Mouse (Mus musculus) limb, embryonic 10.5 days (tissue): Measurements from ENCODE around the gene Hs3st4. TPM values are rescaled to one million over a fixed set of nuclear protein-coding genes. Genes with fewer than 3 reads are reported as not detected.

Experiments
- DNase-seq: peaks from one replicate; pipeline ENCODE4 v3.0.0-alpha.2; 2017; ENCODE audit warnings: low spot score
- H3K27ac ChIP-seq: fragments of 300-500 bp; sonication (generic); 2 replicates; pipeline ENCODE4 v1.5.1; 2016; ENCODE audit warnings: mild to moderate bottlenecking
- H3K27me3 ChIP-seq: fragments of 300-500 bp; sonication (generic); 2 replicates; pipeline ENCODE4 v1.6.1; 2016; ENCODE audit warnings: low read depth, mild to moderate bottlenecking; ENCODE audit not compliant: poor library complexity, severe bottlenecking
- H3K36me3 ChIP-seq: fragments of 300-500 bp; sonication (generic); 2 replicates; pipeline ENCODE4 v1.6.1; 2016; ENCODE audit warnings: mild to moderate bottlenecking, moderate library complexity
- H3K4me1 ChIP-seq: fragments of 300-500 bp; sonication (generic); 2 replicates; pipeline ENCODE4 v1.6.1; 2016
- H3K4me3 ChIP-seq: fragments of 300-500 bp; sonication (generic); 2 replicates; pipeline ENCODE4 v1.5.1; 2016; ENCODE audit warnings: mild to moderate bottlenecking, moderate library complexity
- H3K9me3 ChIP-seq: fragments of 300-500 bp; sonication (generic); replicated peaks from 2 replicates; pipeline ENCODE4 v1.6.1; 2016; ENCODE audit warnings: mild to moderate bottlenecking
- WGBS: fragments of 180-500 bp; shearing (Covaris S2); methylation state at CpG from one replicate; pipeline ENCODE4 v1.1.7; 2016; 5-methylcytosine and 5-hydroxymethylcytosine counted together
- polyA plus RNA-seq: library from polyadenylated mRNA; unstranded; fragments of >200 nt; fragmentation: Nextera tagmentation; extraction: Ambion mirVana; gene quantifications from 2 replicates; pipeline ENCODE4 v1.2.1, GENCODE M21; 2016

Hs3st4 gene
- polyA plus RNA-seq, 1 experiment from 2014 or later: not detected

DNA sequence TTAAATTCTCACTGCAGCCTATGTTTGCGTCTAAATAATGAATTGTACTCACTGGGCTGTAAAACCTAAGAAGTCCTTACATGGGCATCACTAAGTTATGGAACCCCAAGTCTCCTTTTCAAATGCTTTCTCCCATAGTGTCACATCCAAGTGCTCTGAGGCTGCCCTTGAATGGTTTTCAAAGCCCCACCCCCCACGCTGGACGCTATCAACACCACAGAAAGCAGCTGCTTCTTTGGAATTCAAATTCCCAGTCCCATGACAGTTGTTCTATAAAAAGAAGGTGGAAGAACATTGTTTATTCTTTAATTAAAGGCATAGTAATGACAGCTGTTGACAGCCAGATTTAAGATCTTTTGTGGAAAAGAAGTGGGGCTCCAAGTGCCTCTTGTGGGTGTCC lies 275.8 kb downstream of the Hs3st4 start:
- Histone ChIP-seq H3K27me3 (no peaks in the 10 kb centered on the region), H3K4me3 (no peak overlapping the region), H3K36me3 (no peaks in the 10 kb centered on the region), H3K27ac (no peak overlapping the region), H3K4me1 (no peaks in the 10 kb centered on the region), H3K9me3 (no peaks in the 10 kb centered on the region)
- 73% methylated on average over 3 of the region's 3 CpGs for WGBS
- DNase-seq: no peak

DNA sequence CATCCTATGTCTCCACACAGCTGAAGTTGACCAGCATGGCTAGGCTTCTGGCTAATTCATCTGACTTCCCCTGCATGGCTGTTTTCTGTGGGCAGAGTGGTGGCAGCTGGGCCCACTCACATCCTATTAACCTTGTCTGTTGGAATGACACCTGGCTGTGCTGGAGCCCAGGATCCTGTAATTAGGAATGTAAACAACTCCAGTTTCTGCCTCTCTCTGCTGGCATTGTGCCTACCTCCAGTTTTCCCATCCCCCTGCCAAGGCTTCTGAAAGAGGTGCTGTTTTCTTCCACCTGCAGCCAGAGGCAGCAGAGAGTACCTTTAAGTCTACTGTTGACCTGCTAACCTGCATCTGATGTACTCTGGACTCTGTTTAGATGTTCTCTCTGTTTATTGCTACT lies 288.1 kb downstream of the Hs3st4 start:
- no peaks in the 10 kb centered on the region for H3K36me3 ChIP-seq
- H3K9me3 ChIP-seq: no peaks in the 10 kb centered on the region
- no peak overlapping the region for H3K4me3 ChIP-seq
- H3K27me3 ChIP-seq: no peaks in the 10 kb centered on the region
- H3K4me1 ChIP-seq: peaks cover 16% of the 10 kb centered on the region
- no peak for DNase-seq
- no peak overlapping the region for H3K27ac ChIP-seq

DNA sequence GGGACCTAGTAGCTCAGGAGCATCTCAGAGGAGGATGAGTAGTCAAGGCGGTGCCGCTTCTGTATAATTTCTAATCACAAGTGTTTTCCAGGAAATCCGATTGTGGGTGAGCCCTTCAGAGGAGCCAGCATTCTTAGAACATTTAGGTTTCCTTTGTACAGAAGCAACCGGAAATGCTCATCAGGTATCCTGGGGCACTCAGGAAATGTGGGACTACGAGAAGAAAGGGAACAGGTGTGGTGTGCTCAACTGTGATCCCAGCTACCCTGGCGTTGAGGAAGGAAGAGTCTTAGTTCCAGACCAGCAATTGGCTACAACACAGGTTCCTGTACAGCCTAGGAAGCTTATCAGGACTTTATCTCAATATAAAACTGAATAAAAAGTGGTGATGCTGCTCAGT lies 307.2 kb downstream of the Hs3st4 start:
- H3K27me3 ChIP-seq: no peaks in the 10 kb centered on the region
- no peaks in the 10 kb centered on the region for H3K36me3 ChIP-seq
- 91% methylated on average over 6 of the region's 6 CpGs for WGBS
- H3K4me3 ChIP-seq: no peak overlapping the region
- no peaks in the 10 kb centered on the region for H3K4me1 ChIP-seq
- H3K27ac ChIP-seq: no peak overlapping the region
- no peak for DNase-seq
- no peaks in the 10 kb centered on the region for H3K9me3 ChIP-seq

- H3K27ac ChIP-seq: no peak overlapping the region
- no peaks in the 10 kb centered on the region for H3K36me3 ChIP-seq
- DNase-seq: no peak
- no peaks in the 10 kb centered on the region for H3K27me3 ChIP-seq
- WGBS: 91% methylated on average over 4 of the region's 4 CpGs
- H3K9me3 ChIP-seq: no peaks in the 10 kb centered on the region
- no peak overlapping the region for H3K4me3 ChIP-seq
- H3K4me1 ChIP-seq: peaks cover 8% of the 10 kb centered on the region; the same call in 1 of the 2 replicates
Measured at GRCm38 (mm10) chr7:124319451-124319850, 336.8 kb downstream of the Hs3st4 start.

DNA sequence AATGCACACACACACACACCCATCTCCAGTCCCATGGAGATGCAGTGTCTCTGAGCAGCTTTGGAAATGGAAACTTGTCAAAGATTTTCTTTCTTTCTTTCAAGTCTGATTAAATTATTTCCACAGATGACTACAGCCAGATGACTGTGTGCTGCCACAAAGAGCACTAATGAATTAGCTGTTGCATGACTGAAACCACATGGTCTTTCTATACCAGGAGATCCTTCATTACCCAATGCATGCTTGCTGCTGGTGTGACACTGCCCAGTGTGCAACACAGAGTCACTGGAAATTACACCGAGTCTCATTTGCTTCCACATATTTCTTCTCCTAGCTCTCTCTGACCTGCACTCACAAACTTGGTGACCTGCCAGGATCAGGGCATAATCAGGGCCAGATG lies 353.0 kb downstream of the Hs3st4 start:
- peak overlapping the region; percentile 3; the same call in 1 of the 2 replicates for H3K27ac ChIP-seq
- no peaks in the 10 kb centered on the region for H3K36me3 ChIP-seq
- peak; percentile 48 for DNase-seq
- WGBS: 18% methylated on average over 1 of the region's 1 CpGs
- H3K9me3 ChIP-seq: no peaks in the 10 kb centered on the region
- no peak overlapping the region for H3K4me3 ChIP-seq
- no peaks in the 10 kb centered on the region for H3K27me3 ChIP-seq
- H3K4me1 ChIP-seq: peaks cover 31% of the 10 kb centered on the region

DNA sequence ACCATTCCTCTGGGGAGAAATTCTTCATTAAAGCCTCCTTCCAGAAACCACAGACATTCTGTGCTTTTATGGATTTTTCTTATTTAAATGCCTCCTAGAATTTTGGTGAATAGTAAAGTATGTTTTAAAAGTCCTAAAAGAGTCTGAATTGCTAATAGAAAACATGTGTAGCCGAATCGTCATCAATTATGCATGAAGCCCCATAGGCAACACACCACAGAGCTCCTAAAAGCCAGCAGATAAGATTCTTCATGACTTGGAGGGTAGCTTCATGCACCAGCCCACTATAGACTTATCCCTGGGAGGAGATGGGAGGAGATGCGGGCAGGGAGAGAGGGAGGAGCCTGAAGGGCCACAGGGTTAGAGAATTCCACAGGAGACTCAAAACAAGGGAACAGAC lies 358.8 kb downstream of the Hs3st4 start:
- 67% methylated on average over 3 of the region's 3 CpGs for WGBS
- DNase-seq: no peak
- H3K9me3 ChIP-seq: no peaks in the 10 kb centered on the region

GRCm38 (mm10) chr7:124347218-124348017 lies 364.7 kb downstream of the Hs3st4 start:
- DNase-seq: no peak
- no peaks in the 10 kb centered on the region for H3K36me3 ChIP-seq
- H3K27ac ChIP-seq: no peak overlapping the region
- 62% methylated on average over 13 of the region's 13 CpGs for WGBS
- H3K4me1 ChIP-seq: peaks cover 7% of the 10 kb centered on the region
- H3K9me3 ChIP-seq: no peaks in the 10 kb centered on the region
- H3K4me3 ChIP-seq: no peak overlapping the region
- no peaks in the 10 kb centered on the region for H3K27me3 ChIP-seq

More for the DNA sequence above, 358.8 kb downstream of the Hs3st4 start:
- Histone ChIP-seq H3K27ac (no peak overlapping the region), H3K4me1 (peaks cover 26% of the 10 kb centered on the region), H3K27me3 (no peaks in the 10 kb centered on the region), H3K4me3 (no peak overlapping the region), H3K36me3 (no peaks in the 10 kb centered on the region)

DNA sequence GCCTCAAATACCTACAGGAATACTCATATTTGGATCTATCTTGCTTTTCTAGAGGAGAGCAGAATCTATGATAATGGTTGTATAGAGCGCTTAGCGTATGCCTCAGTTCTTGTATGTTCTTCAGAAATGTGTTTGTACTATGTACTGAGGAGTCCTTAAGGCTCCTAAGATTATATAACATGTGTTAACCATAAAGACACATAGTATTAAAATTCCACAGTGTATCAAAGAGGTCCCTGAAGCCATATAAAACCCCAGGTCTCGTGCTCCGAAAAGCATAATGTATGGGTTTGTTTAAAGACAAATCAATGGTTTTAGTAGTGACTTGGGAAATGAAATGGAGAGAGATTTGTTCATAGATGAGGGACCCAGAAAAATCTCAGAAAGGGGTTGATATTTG lies 371.4 kb downstream of the Hs3st4 start:
- H3K36me3 ChIP-seq: no peaks in the 10 kb centered on the region
- WGBS: 96% methylated on average over 4 of the region's 4 CpGs
- H3K9me3 ChIP-seq: no peaks in the 10 kb centered on the region
- H3K4me3 ChIP-seq: no peak overlapping the region
- H3K4me1 ChIP-seq: no peaks in the 10 kb centered on the region
- DNase-seq: no peak
- H3K27ac ChIP-seq: no peak overlapping the region
- no peaks in the 10 kb centered on the region for H3K27me3 ChIP-seq

GRCm38 (mm10) chr7:124358068-124358467 lies 375.4 kb downstream of the Hs3st4 start:
- H3K36me3 ChIP-seq: no peaks in the 10 kb centered on the region
- no peak for DNase-seq
- no peaks in the 10 kb centered on the region for H3K9me3 ChIP-seq
- 71% methylated on average over 3 of the region's 3 CpGs for WGBS
- H3K4me3 ChIP-seq: no peak overlapping the region
- no peak overlapping the region for H3K27ac ChIP-seq
- no peaks in the 10 kb centered on the region for H3K27me3 ChIP-seq
- no peaks in the 10 kb centered on the region for H3K4me1 ChIP-seq

GRCm38 (mm10) chr7:124359836-124360235 lies 377.2 kb downstream of the Hs3st4 start:
- no peak for DNase-seq
- H3K36me3 ChIP-seq: no peaks in the 10 kb centered on the region
- no peaks in the 10 kb centered on the region for H3K9me3 ChIP-seq
- WGBS: 94% methylated on average over 4 of the region's 4 CpGs
- no peaks in the 10 kb centered on the region for H3K4me1 ChIP-seq
- no peaks in the 10 kb centered on the region for H3K27me3 ChIP-seq
- H3K27ac ChIP-seq: no peak overlapping the region
- H3K4me3 ChIP-seq: no peak overlapping the region

- WGBS: 61% methylated on average over 1 of the region's 1 CpGs
Measured at GRCm38 (mm10) chr7:124372297-124372696, 389.6 kb downstream of the Hs3st4 start.

DNA sequence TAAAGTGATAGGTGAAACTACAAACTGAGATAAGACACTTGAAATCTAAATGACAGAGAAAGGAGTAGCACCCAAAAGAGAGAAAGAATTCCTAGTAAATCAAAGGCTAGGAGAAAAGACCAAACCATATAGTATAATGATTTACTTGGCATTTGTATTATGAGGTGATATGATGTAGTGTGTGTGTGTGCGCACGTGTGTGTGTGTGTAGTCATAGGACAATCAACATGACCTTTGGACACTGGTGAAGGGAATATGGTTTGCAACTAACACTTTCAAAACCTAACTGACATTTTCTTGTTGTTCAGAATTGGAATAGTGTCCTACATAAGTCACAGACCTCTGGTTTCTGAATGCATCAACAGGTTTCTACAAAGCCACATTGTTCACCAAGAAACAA lies 390.0 kb downstream of the Hs3st4 start:
- H3K4me1 ChIP-seq: peaks cover 8% of the 10 kb centered on the region
- DNase-seq: no peak
- H3K36me3 ChIP-seq: no peaks in the 10 kb centered on the region
- H3K4me3 ChIP-seq: no peak overlapping the region
- no peaks in the 10 kb centered on the region for H3K9me3 ChIP-seq
- no peaks in the 10 kb centered on the region for H3K27me3 ChIP-seq
- WGBS: 87% methylated on average over 2 of the region's 2 CpGs
- H3K27ac ChIP-seq: no peak overlapping the region

More at GRCm38 (mm10) chr7:124372297-124372696, 389.6 kb downstream of the Hs3st4 start:
- Histone ChIP-seq H3K4me1 (peaks cover 8% of the 10 kb centered on the region), H3K27me3 (no peaks in the 10 kb centered on the region), H3K27ac (no peak overlapping the region), H3K36me3 (no peaks in the 10 kb centered on the region), H3K9me3 (no peaks in the 10 kb centered on the region), H3K4me3 (no peak overlapping the region)
- DNase-seq: no peak

DNA sequence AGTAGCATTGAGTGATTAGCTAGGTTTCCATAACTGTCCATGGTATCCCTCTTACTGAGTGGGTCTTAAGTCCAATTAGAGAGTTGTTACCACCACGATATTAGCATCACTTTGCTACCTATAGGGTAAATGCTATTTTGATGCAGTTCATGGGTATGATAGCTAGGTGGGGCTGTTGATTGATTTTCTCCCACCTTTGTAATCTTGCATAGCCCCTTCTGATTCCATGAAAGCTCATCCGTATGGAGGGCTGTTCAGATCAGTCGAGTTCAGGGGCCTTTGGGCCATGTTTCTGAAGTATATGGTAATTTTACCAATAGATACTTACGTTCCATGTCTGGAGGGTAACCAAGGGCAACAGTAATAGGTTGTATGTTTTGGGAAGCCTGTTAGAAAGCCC lies 400.8 kb downstream of the Hs3st4 start:
- 36% methylated on average over 4 of the region's 4 CpGs for WGBS
- Histone ChIP-seq H3K27ac (no peak overlapping the region), H3K36me3 (no peaks in the 10 kb centered on the region), H3K27me3 (no peaks in the 10 kb centered on the region), H3K9me3 (no peaks in the 10 kb centered on the region), H3K4me3 (no peak overlapping the region), H3K4me1 (no peaks in the 10 kb centered on the region)
- no peak for DNase-seq

- H3K9me3 ChIP-seq: no peaks in the 10 kb centered on the region
- H3K36me3 ChIP-seq: no peaks in the 10 kb centered on the region
- no peak overlapping the region for H3K27ac ChIP-seq
- no peaks in the 10 kb centered on the region for H3K4me1 ChIP-seq
- H3K4me3 ChIP-seq: no peak overlapping the region
- DNase-seq: no peak
- H3K27me3 ChIP-seq: no peaks in the 10 kb centered on the region
Measured at GRCm38 (mm10) chr7:124399184-124399583, 416.5 kb downstream of the Hs3st4 start.
